Mouse (Mus musculus): Measurements from ENCODE around the gene Wdr66. TPM values are rescaled to one million over a fixed set of nuclear protein-coding genes. Genes with fewer than 3 reads are reported as not detected.

Wdr66 gene
- total RNA-seq, 2 experiments from 2014 or later = 1.7 TPM; not detected in 1

- no peak for ATAC-seq (replicated peaks; ENCODE audit: low FRiP score, poor library complexity, severe bottlenecking)
Measured at GRCm38 (mm10) chr5:123268477-123269474, 16.9 kb downstream of the Wdr66 start.

- no peak for ATAC-seq (replicated peaks; ENCODE audit: low FRiP score, poor library complexity, severe bottlenecking)
Measured at GRCm38 (mm10) chr5:123270917-123271316, 19.0 kb downstream of the Wdr66 start.

GRCm38 (mm10) chr5:123272927-123273326 lies 21.0 kb downstream of the Wdr66 start:
- no peak for ATAC-seq (replicated peaks; ENCODE audit: low FRiP score, poor library complexity, severe bottlenecking)

- no peak for ATAC-seq (replicated peaks; ENCODE audit: low FRiP score, poor library complexity, severe bottlenecking)
Measured at GRCm38 (mm10) chr5:123276636-123277341, 24.9 kb downstream of the Wdr66 start.

- no peak for ATAC-seq (replicated peaks; ENCODE audit: low FRiP score, poor library complexity, severe bottlenecking)
Measured at GRCm38 (mm10) chr5:123277342-123277701, 25.4 kb downstream of the Wdr66 start.

GRCm38 (mm10) chr5:123277704-123278103 lies 25.8 kb downstream of the Wdr66 start:
- ATAC-seq (replicated peaks; ENCODE audit: low FRiP score, poor library complexity, severe bottlenecking) = no peak

GRCm38 (mm10) chr5:123279248-123279647 lies 27.3 kb downstream of the Wdr66 start:
- no peak for ATAC-seq (replicated peaks; ENCODE audit: low FRiP score, poor library complexity, severe bottlenecking)

GRCm38 (mm10) chr5:123281336-123282136 lies 29.6 kb downstream of the Wdr66 start:
- no peak for ATAC-seq (replicated peaks; ENCODE audit: low FRiP score, poor library complexity, severe bottlenecking)

- no peak for ATAC-seq (replicated peaks; ENCODE audit: low FRiP score, poor library complexity, severe bottlenecking)
Measured at GRCm38 (mm10) chr5:123285174-123285573, 33.3 kb downstream of the Wdr66 start.

GRCm38 (mm10) chr5:123288079-123288478 lies 36.2 kb downstream of the Wdr66 start:
- ATAC-seq (replicated peaks; ENCODE audit: low FRiP score, poor library complexity, severe bottlenecking) = no peak

- ATAC-seq (replicated peaks; ENCODE audit: low FRiP score, poor library complexity, severe bottlenecking) = no peak
Measured at GRCm38 (mm10) chr5:123294653-123295052, 42.8 kb downstream of the Wdr66 start.

- ATAC-seq (replicated peaks; ENCODE audit: low FRiP score, poor library complexity, severe bottlenecking) = 0 out of 2 replicates have a peak, but pooled peaks have one; percentile 21
Measured at GRCm38 (mm10) chr5:123296224-123296806, 44.4 kb downstream of the Wdr66 start.

- no peak for ATAC-seq (replicated peaks; ENCODE audit: low FRiP score, poor library complexity, severe bottlenecking)
Measured at GRCm38 (mm10) chr5:123296972-123297754, 45.3 kb downstream of the Wdr66 start.

GRCm38 (mm10) chr5:123297830-123298229 lies 45.9 kb downstream of the Wdr66 start:
- ATAC-seq (replicated peaks; ENCODE audit: low FRiP score, poor library complexity, severe bottlenecking) = no peak

GRCm38 (mm10) chr5:123298526-123298925 lies 46.6 kb downstream of the Wdr66 start:
- ATAC-seq (replicated peaks; ENCODE audit: low FRiP score, poor library complexity, severe bottlenecking) = no peak

- no peak for ATAC-seq (replicated peaks; ENCODE audit: low FRiP score, poor library complexity, severe bottlenecking)
Measured at GRCm38 (mm10) chr5:123300496-123301034, 48.7 kb downstream of the Wdr66 start.

- ATAC-seq (replicated peaks; ENCODE audit: low FRiP score, poor library complexity, severe bottlenecking) = no peak
Measured at GRCm38 (mm10) chr5:123301780-123302521, 50.0 kb downstream of the Wdr66 start.
